Mouse (Mus musculus) layer of hippocampus, adult 9-10 months (tissue): ENCODE measurements around the gene Gm3667.
"Not testable (repeated sequence)": the region's sequence is repeated elsewhere in the genome, so short reads cannot be mapped to it uniquely, and the experiment has no call there.

Experiments used
- DNase-seq: peaks from one replicate; pipeline ENCODE4 v3.0.0; 2022; ENCODE audit warnings: low spot score

Gm3667 gene

GRCm38 (mm10) chr14:6889521-6890012 is at the start of gene Gm3667:
Gene Gm3667, minus strand, starts transcription at chr14:6889962.
- not testable (repeated sequence) for DNase-seq

- not testable (repeated sequence) for DNase-seq
These were observed 10.1 kb upstream of the Gm3667 start for GRCm38 (mm10) chr14:6899881-6900280.

DNA sequence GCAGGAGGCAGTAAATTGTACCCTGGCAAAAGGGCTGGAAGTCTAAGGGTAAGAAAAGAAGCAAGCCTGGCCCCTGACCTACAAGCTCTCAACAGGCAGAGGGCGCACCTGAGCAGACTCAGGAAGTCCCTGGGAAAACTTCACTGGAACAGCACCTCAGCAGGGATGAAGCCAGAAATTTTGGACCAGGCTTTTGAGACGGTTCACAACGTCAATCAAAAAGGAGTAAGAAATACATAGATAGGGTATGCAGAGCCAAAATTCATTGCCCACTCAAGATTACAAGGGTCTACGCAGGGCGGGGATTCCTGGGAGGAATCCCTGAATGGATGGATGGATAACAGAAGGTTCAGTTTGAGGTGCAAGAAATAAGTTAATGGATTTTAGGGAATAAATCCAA is 951 bp downstream of the Gm3667 start:
- DNase-seq = peak; percentile 49

DNA sequence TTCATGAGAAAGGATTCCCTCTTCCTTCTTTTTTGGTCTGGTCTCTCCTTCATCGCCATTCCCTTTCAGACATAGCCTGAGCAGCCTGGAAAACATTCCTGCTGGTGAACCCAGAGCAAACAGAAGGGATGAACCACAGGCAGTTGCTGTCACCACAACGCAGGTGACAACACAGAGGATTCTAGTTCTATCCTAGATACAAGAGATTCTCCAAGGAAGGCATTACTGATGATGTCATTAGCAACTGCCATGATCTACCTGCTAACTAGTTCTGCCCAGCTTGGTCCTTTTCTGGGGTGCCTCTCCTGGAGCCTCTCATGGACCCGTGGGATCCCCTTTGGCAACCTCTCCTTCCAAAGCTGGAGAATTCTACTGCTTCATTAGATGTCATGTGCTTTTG is 49.6 kb downstream of the Gm3667 start, which contains the start of gene Gm3642:
Gene Gm3642 (minus strand): TSS at position 101 of the 400 bp plus-strand sequence.
- DNase-seq = not testable (repeated sequence)

- not testable (repeated sequence) for DNase-seq
These were observed 66.5 kb downstream of the Gm3667 start for GRCm38 (mm10) chr14:6823297-6823696.
